Mouse (Mus musculus) G1E (cell line): ENCODE data around the gene Coasy. TPM values are rescaled to one million over a fixed set of nuclear protein-coding genes. Genes with fewer than 3 reads are reported as not detected.

Experiments used
- ATAC-seq: 2 replicates; pipeline ENCODE4 v1.8.0; 2016; ENCODE audit warnings: mild to moderate bottlenecking; ENCODE audit not compliant: insufficient number of reproducible peaks, poor library complexity, low FRiP score, severe bottlenecking; ENCODE audit errors: extremely low read depth
- DNase-seq: peaks from one replicate; pipeline ENCODE4 v3.0.0; 2012; ENCODE audit warnings: low spot score
- H3K27me3 ChIP-seq: 2 replicates; pipeline ENCODE4 v1.6.1; 2012; ENCODE audit warnings: mild to moderate bottlenecking, low read length, inconsistent platforms; ENCODE audit not compliant: insufficient read depth
- H3K36me3 ChIP-seq: replicated peaks from 2 replicates; pipeline ENCODE3; 2012; ENCODE audit warnings: mild to moderate bottlenecking, inconsistent platforms
- H3K4me1 ChIP-seq: 2 replicates; pipeline ENCODE4 v1.6.1; 2012; ENCODE audit warnings: low read depth, low read length, inconsistent platforms, mixed read lengths; ENCODE audit not compliant: insufficient read depth
- H3K4me3 ChIP-seq: 2 replicates; pipeline ENCODE4 v1.5.1; 2012; ENCODE audit warnings: low read depth, mild to moderate bottlenecking, inconsistent platforms, low read length, moderate library complexity, mixed read lengths
- H3K9me3 ChIP-seq: replicated peaks from 2 replicates; pipeline ENCODE4 v1.6.1; 2012; ENCODE audit warnings: inconsistent platforms
- CTCF ChIP-seq: IDR thresholded peaks from 2 replicates; pipeline ENCODE4 v1.5.1; 2012; ENCODE audit warnings: low read depth, low read length, inconsistent platforms, mixed read lengths
- GATA1 ChIP-seq: IDR thresholded peaks from 2 replicates; pipeline ENCODE4 v1.6.1; 2012; ENCODE audit warnings: borderline replicate concordance, low read length, inconsistent platforms, mixed read lengths
- GATA2 ChIP-seq: IDR thresholded peaks from 2 replicates; pipeline ENCODE4 v1.6.1; 2012; ENCODE audit warnings: low read depth, low read length, inconsistent platforms, borderline replicate concordance
- POLR2AphosphoS5 ChIP-seq: IDR thresholded peaks from 2 replicates; pipeline ENCODE4 v1.6.1; 2012; ENCODE audit warnings: low read depth, low read length, inconsistent platforms; ENCODE audit not compliant: insufficient replicate concordance
- TAL1 ChIP-seq: conservative IDR thresholded peaks from 2 replicates; pipeline ENCODE4 v1.6.1; 2012; ENCODE audit warnings: low read depth, low read length, inconsistent platforms, mixed read lengths
- polyA plus RNA-seq: library from polyadenylated mRNA; stranded (reverse); fragments of >175 nt; gene quantifications from 2 replicates; pipeline ENCODE4 v1.2.3, GENCODE M21; 2012
- total RNA-seq, 2 experiments: library from RNA; stranded (forward) in 1 of 2; stranded (reverse) in 1 of 2; fragments of 200-1000 nt in 1 of 2; fragments of >200 nt in 1 of 2; fragmentation: Nextera tagmentation in 1 of 2; gene quantifications; 2 replicates each; pipeline ENCODE4 v1.2.3; 2014 to 2017

The Coasy gene
- total and polyA plus RNA-seq, 3 experiments: 26.7 to 39.3 (median 32.6) TPM

DNA sequence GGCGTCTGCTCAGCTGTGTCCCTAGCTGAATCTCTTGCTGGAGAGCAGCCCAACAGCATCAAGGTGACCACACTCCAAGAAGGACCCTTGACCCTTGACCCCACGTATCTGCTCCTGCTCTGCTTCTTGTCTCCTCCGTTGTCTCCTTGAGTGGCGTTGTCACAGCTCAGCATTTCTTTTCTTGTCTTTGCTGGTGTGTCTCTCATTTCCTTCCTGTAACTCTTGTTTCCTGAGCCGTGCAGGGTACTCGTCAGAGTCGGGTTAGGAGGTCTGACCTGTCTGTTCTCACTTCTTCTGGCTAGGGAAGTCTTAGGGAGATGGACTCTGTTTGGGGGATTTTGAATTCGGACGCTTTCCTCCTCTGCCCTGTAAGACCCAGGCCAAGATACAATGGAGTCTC lies 35.9 kb upstream of the Coasy start:
- TF ChIP-seq GATA2 (no peak), GATA1 (no peak), CTCF (no peak), TAL1 (no peak), POLR2AphosphoS5 (no peak)
- Histone ChIP-seq H3K4me1 (no peaks in the 10 kb centered on the region), H3K27me3 (no peaks in the 10 kb centered on the region), H3K36me3 (peaks cover 99% of the 10 kb centered on the region), H3K4me3 (no peak overlapping the region), H3K9me3 (no peaks in the 10 kb centered on the region)
- DNase-seq (no peak), ATAC-seq (no peak)

DNA sequence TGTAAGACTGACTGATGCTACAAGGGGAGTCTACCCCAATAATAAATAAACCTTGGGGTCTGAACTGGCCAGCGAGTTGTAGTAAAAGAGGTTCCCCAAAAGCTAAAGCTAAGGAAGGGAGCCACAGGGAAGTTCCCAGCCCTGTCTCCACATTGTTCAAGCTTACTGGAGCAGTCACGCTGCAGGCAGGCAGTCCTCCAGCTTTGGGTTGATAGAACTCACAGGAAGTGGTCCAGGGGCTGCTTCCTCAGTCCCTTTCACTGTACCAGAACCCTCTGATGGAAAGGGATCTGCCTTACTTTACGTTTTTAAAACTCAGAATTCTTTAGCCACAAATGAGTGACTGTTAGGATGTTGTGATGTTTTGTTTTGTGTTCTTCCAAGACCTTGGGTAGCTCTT lies 34.9 kb upstream of the Coasy start:
- ATAC-seq: no peak
- H3K9me3 ChIP-seq: no peaks in the 10 kb centered on the region
- TF ChIP-seq GATA1: no peak
- TF ChIP-seq GATA2: no peak
- TF ChIP-seq CTCF: no peak
- TF ChIP-seq POLR2AphosphoS5: no peak
- TF ChIP-seq TAL1: no peak
- H3K4me3 ChIP-seq: no peak overlapping the region
- DNase-seq: no peak
- H3K27me3 ChIP-seq: no peaks in the 10 kb centered on the region
- H3K36me3 ChIP-seq: peaks cover 99% of the 10 kb centered on the region
- H3K4me1 ChIP-seq: no peaks in the 10 kb centered on the region

DNA sequence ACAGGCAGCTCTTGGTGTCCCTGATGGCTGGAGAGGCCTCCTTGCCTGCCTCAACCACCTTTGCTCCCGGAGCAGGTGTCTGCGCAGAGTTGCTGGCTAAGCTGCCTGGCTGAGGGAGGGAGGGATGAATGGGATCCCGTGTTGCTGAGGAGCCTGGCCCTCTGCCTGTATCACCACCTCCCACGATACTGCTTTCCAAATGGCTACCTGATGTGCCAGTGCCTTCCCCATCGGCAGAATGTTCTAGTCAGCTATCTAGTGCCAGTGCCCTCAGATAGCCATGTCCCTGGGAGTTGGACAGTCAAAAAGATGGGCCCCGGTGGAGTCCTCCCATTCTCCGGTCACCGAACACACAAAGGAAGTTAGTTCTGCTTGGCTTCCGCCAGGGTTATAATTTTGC lies 32.0 kb upstream of the Coasy start:
- Histone ChIP-seq H3K4me1 (peaks cover 14% of the 10 kb centered on the region), H3K36me3 (peaks cover 98% of the 10 kb centered on the region), H3K27me3 (no peaks in the 10 kb centered on the region), H3K9me3 (no peaks in the 10 kb centered on the region; the same call in 1 of the 2 replicates), H3K4me3 (no peak overlapping the region)
- TF ChIP-seq GATA1 (no peak), GATA2 (no peak), TAL1 (no peak), CTCF (no peak), POLR2AphosphoS5 (no peak)
- ATAC-seq: no peak
- DNase-seq: no peak

DNA sequence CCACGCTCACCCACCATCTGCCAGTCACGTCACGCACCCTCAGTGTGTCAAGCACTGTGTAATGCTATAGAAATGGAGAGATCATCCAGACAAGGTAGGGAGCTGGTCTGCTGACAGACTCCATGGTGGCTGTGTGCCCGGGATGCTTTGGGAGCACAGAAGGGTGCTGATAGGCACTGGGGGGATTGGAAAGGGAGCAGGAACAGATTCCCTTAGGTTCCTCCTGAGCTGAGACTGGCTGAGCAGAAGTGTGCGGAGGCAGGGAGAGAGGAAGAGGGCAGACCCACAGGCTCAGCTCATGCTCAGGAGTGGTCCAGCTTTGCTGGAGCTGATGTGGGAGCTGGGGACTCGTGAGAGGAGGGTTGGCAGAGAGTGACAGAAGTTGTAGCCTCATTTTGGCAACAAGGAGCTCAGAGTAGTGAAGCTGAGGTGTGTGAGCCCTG lies 31.3 kb upstream of the Coasy start:
- no peak for DNase-seq
- TF ChIP-seq GATA1 (no peak), POLR2AphosphoS5 (no peak), GATA2 (no peak), TAL1 (no peak), CTCF (no peak)
- peaks cover 98% of the 10 kb centered on the region for H3K36me3 ChIP-seq
- no peaks in the 10 kb centered on the region for H3K27me3 ChIP-seq
- H3K4me3 ChIP-seq: no peak overlapping the region
- H3K9me3 ChIP-seq: no peaks in the 10 kb centered on the region; the same call in 1 of the 2 replicates
- no peak for ATAC-seq
- H3K4me1 ChIP-seq: peaks cover 17% of the 10 kb centered on the region

DNA sequence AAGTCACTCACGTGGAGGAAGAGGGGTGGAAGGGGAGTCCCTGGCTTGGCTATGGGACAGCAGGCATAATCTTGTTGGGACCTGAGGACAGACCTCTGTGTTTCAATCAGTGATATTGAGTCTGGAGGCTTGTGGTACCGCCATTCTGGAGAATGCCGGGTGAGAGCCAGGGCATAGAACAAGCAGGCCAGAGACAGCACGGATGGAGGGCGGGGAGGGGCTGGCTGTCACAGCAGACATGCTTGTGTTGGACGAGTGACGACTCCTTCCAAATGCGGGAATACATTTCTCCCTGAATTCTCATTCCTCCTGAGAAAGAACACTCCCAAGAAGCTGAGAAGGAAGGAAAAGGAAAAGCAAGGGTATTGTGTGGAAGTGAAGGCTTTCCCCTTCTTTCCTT lies 30.7 kb upstream of the Coasy start:
- no peak for DNase-seq
- TF ChIP-seq GATA2 (no peak), GATA1 (no peak), CTCF (no peak), POLR2AphosphoS5 (no peak), TAL1 (no peak)
- Histone ChIP-seq H3K4me1 (peaks cover 17% of the 10 kb centered on the region), H3K36me3 (peaks cover 98% of the 10 kb centered on the region), H3K9me3 (no peaks in the 10 kb centered on the region; the same call in 1 of the 2 replicates), H3K27me3 (no peaks in the 10 kb centered on the region), H3K4me3 (no peak overlapping the region)
- ATAC-seq: no peak

DNA sequence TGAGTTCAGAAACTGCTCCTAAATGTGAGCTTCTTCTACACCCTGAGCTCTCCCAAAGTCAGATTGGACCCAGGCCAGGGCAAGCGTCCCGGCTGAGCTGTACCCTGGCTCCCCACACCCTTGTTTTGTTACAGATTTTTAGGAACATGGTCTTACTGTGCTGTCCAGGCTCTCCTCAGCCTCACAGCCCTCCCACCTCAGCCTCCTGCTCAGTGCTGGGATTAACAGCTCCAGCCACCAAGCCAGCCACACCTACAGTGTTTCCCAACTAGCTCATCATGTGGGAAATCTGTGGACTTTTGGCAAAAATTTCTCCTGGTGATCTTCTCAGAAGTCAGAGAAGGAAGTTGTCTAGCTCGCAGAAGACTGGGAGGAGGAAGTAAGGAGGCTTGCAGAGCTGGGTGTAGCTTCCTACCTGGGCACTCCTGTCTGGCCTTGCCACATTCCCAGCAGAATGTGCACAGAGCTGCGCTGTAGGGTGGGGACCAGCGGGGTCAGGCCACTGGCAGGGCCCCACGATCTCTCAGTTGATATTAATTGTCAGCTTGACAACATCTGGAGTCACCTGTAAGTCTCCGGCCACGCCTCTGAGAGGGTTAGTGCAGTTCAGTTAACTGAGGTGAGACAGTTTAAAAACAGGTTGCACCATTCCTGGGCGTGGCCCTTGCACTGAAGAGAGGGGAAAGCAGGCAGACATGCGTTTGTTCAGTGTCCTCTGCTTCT lies 29.5 kb upstream of the Coasy start:
- Histone ChIP-seq H3K4me1 (peaks cover 24% of the 10 kb centered on the region), H3K9me3 (no peaks in the 10 kb centered on the region; the same call in 1 of the 2 replicates), H3K27me3 (no peaks in the 10 kb centered on the region), H3K4me3 (no peak overlapping the region), H3K36me3 (peaks cover 98% of the 10 kb centered on the region)
- DNase-seq: no peak
- ATAC-seq: no peak
- TF ChIP-seq TAL1 (no peak), CTCF (no peak), POLR2AphosphoS5 (no peak), GATA2 (no peak), GATA1 (no peak)
